Mouse (Mus musculus) brain, embryonic 14.5 days (tissue): ENCODE measurements around the gene Bmi1. TPM values are rescaled to one million over a fixed set of nuclear protein-coding genes. Genes with fewer than 3 reads are reported as not detected.

Experiments used
- DNase-seq: peaks from one replicate; pipeline ENCODE4 v3.0.0-alpha.2; 2011; ENCODE audit warnings: low read depth
- CTCF ChIP-seq: fragments of 200-500 bp; IDR thresholded peaks from 2 replicates; pipeline ENCODE4 v1.5.1; 2012; ENCODE audit warnings: inconsistent platforms, mild to moderate bottlenecking, moderate library complexity, borderline replicate concordance; ENCODE audit not compliant: insufficient read depth, insufficient read length; ENCODE audit errors: extremely low read depth
- POLR2A ChIP-seq: fragments of 200-500 bp; IDR thresholded peaks from 2 replicates; pipeline ENCODE4 v1.6.1; 2012; ENCODE audit warnings: mild to moderate bottlenecking, inconsistent platforms, borderline replicate concordance; ENCODE audit not compliant: poor library complexity, insufficient read depth, insufficient read length, severe bottlenecking; ENCODE audit errors: extremely low read depth
- polyA plus RNA-seq: library from polyadenylated mRNA; depleted of rRNA; stranded (reverse); fragments of >200 nt; gene quantifications from 2 replicates; pipeline ENCODE4 v1.2.3, GENCODE M21; 2012; rRNA removed

The Bmi1 gene
- 75.4 and 93.2 TPM in 2 replicates for polyA plus RNA-seq

DNA sequence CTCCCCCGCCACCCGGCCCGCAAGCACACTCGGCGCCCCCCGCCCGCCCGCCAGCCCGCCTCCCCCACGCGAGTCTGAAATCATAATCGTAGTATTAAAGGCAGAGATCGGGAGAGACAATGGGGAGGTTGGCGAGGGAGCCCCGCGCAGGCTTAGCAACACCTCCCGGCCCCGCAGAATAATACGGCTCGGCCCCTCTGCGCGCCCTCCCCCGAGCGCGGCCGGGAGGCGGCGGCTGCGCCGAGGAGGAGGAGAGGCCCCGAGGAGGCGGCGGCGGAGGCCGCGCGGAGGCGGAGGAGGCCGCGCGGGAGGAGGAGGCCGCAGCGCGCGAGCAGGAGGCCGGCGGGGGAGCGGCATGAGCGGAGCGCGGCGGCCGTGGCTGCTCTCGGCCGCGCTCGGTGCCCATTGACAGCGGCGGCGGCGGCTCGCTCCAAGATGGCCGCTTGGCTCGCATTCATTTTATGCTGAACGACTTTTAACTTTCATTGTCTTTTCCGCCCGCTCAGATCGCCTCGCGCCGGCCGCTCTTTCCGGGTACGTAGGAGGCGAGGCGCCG lies at the start of gene Bmi1:
Gene Bmi1 (plus strand): TSS at position 83 of the 556 bp plus-strand sequence.
- DNase-seq = no peak
- TF ChIP-seq POLR2A = peak; percentile 65
- no peak for TF ChIP-seq CTCF

GRCm38 (mm10) chr2:18630547-18630946 lies 46.3 kb upstream of the Bmi1 start:
- no peak for DNase-seq
- TF ChIP-seq POLR2A (no peak), CTCF (no peak)

- peak; percentile 90 for DNase-seq
- TF ChIP-seq CTCF = no peak
- TF ChIP-seq POLR2A = no peak
Observed at GRCm38 (mm10) chr2:18635052-18635451, 41.8 kb upstream of the Bmi1 start.

- no peak for DNase-seq
- no peak for TF ChIP-seq CTCF
- TF ChIP-seq POLR2A = no peak
Observed at GRCm38 (mm10) chr2:18648563-18648962, 28.3 kb upstream of the Bmi1 start.

GRCm38 (mm10) chr2:18654821-18655220 lies 22.0 kb upstream of the Bmi1 start:
- TF ChIP-seq POLR2A (no peak), CTCF (no peak)
- DNase-seq = no peak

DNA sequence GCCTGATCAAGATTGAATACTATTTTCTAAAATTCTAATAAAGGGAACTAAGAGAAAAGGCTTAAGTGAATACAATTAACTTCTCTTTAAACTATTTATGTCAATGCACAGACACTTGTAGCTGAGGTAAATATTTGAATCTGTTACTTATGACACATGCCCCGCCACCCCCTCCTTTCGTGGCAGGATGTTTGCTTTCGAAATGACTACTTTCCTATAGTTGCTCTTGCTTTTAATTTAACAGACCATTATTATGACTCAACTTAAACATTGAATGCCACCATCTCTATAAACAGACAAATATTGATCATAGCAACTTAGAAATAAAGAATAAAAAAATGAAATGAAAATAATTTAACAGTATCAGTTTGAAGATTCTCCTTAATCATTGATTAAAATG lies 12.8 kb upstream of the Bmi1 start:
- TF ChIP-seq CTCF = no peak
- TF ChIP-seq POLR2A = no peak
- no peak for DNase-seq

DNA sequence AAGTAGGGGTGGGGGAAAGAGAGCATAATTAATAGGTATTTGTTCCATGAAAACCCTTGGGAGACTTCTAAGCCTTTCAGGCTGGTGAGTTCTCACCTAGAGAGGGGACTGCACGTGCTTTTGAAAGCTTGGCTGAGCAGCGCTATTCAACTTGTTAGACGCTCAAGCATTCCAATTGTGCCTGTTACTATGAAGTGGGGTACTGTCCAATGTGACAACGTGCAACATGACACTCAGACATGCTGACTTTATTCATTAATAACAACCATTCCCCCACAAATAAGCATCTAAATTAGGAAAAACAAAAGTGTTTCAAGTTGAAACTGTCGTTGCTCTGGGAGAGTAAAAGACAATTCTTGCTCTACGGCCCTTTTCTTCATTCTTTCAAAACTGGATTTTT lies 5.8 kb upstream of the Bmi1 start:
- peak; percentile 78 for DNase-seq
- TF ChIP-seq POLR2A (no peak), CTCF (no peak)

DNA sequence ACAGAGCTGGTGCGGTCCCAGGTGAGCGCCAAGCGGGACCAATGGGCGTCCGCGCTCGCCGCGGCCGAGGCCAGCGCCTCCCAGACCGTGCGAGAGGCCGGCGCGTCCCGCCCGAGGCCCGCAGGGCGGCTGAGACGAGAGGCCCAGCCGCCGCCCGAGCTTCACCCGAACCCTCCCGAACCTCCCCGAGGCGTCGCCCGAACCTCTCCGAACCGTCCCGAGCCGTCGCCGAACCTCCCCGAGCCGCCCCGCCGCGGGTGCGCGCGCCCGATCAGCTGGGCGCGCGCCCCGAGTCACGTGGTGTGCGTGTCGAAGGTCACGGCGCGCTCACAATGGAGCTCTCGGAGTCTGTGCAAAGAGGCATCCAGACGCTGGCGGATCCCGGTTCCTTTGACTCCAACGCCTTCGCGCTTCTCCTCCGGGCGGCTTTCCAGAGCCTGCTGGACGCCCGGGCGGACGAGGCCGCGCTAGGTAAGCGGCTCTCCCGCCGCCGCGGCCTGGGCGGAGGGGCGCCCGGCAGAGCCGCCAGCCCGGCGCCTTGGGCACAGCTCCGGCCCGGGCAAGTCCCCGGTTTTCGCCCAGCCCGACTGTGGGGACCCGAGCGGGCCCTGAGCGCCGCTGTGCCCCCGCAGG lies 4.6 kb upstream of the Bmi1 start, which contains the start of gene Commd3:
Gene Commd3 (plus strand): TSS at position 252 of the 633 bp plus-strand sequence.
- TF ChIP-seq CTCF = no peak
- TF ChIP-seq POLR2A = peak; percentile 81
- peak; percentile 95 for DNase-seq

DNA sequence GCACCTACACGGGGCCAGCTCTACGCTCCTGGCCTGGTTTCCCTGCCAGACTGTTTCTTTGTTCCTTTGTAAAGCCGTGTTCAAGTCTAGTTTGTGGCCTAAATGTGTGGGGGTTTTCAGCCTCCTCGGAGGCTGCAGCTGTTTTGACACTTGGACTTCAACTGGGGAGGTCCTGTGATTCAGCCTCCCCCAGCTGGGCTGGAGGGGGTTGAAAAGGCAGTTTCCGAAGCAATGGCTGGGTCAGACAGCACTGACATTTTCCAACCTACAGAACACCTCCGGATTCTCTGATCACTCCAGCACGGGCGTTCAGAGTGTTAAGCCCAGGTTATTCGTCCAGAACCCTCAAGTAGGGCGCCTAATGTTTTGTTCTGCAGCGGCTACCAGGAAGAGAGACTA lies 4.1 kb upstream of the Bmi1 start:
- DNase-seq = peak; percentile 75
- no peak for TF ChIP-seq CTCF
- TF ChIP-seq POLR2A = no peak

- DNase-seq = peak; percentile 25
- TF ChIP-seq POLR2A = no peak
- no peak for TF ChIP-seq CTCF
Observed at GRCm38 (mm10) chr2:18673766-18674165, 3.1 kb upstream of the Bmi1 start.

DNA sequence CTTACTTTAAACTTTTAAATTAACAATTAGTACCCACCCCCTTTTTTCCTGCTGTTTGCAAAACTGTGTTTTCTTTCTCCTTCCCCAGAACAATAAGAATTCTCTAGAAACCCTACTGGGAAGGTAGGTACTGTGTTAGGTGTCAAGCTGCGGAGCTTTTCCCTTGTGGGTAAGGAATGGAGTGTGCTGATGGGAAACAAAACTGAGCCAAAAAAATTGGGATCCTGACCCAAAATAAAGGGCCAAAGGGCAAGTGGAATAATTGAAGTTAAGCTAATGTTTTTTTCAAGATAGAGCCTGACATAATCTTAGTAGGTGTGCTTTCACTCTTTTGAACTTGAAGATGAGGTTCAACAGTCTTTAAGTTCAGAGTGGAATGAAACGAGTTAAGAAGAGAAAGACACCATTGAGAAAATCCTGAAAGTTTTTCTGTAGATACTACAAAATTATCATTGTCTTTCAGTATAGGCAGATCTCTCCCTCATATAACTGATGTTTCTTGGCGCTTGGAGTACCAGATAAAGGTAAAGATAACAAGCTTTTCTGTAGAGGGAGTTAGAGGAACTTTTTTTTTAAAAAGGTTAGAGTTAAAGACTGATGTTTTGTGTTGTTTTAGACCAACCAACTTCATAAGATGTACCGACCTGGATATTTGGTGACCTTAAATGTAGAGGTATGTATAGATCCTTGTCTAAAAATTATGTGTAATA lies 2.5 kb upstream of the Bmi1 start:
- peak; percentile 5 for DNase-seq
- TF ChIP-seq POLR2A (no peak), CTCF (no peak)
